Mouse (Mus musculus): ENCODE measurements at regions not wholly inside any gene's neighbourhood (a gene's known extent, or its start where the extent isn't known, plus 50 kb on each side); places are given as distances from the start of the nearest gene placed in this dataset.

DNA sequence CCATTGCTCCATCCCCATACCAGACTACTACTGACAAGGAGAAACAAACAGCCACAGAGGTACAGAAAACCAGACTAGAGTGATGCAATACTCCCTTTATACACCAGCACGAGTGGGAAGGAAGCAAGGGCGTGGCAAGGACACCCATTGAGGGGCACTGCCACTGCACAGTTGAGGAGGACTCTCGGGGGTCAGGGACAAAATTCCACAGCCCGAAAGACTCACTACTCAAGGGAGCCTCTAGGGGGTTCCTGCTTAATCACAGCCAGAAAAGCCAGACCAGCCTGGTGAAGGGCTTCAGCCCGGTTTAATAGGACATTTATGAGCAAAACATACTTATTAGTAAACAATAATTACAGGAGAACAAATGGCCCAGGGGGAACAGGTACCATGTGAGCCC lies 146.0 kb upstream of the Zfp703 start:
- TF ChIP-seq CTCF (IDR thresholded peaks at IDR 0.05; ENCODE audit: low read depth): peak; percentile 24; the same call in 1 of the 2 replicates
- no peak for TF ChIP-seq EP300 (IDR thresholded peaks at IDR 0.05; ENCODE audit: low read depth)
